Mouse (Mus musculus) liver, postnatal 0 days (tissue): ENCODE results near the gene Kmt2c. TPM values are rescaled to one million over a fixed set of nuclear protein-coding genes. Genes with fewer than 3 reads are reported as not detected.

Experiments
- ATAC-seq: fragments of 200-750 bp; cut with Nextera tagmentation; 2 replicates; pipeline ENCODE4 v1.8.0; 2017; ENCODE audit warnings: mild to moderate bottlenecking, moderate library complexity
- DNase-seq: peaks from one replicate; pipeline ENCODE4 v3.0.0-alpha.2; 2016
- H3K27ac ChIP-seq: fragments of 300-500 bp; sonication (generic); 2 replicates; pipeline ENCODE4 v1.5.1; 2014; ENCODE audit warnings: antibody characterized with exemption, moderate library complexity, mild to moderate bottlenecking, low read depth
- H3K27me3 ChIP-seq: fragments of 300-500 bp; sonication (generic); 2 replicates; pipeline ENCODE4 v1.6.1; 2014; ENCODE audit warnings: low read length, control low read depth, mixed read lengths; ENCODE audit not compliant: insufficient read depth
- H3K36me3 ChIP-seq: fragments of 300-500 bp; sonication (generic); replicated peaks from 2 replicates; pipeline ENCODE4 v1.6.1; 2014; ENCODE audit warnings: mild to moderate bottlenecking, control low read depth, low read length, moderate library complexity, mixed read lengths; ENCODE audit not compliant: insufficient read depth
- H3K4me1 ChIP-seq: fragments of 300-500 bp; sonication (generic); 2 replicates; pipeline ENCODE4 v1.6.1; 2014; ENCODE audit warnings: antibody characterized with exemption, mild to moderate bottlenecking, control low read depth; ENCODE audit not compliant: insufficient read depth
- H3K4me2 ChIP-seq: fragments of 300-500 bp; sonication (generic); 2 replicates; pipeline ENCODE4 v1.6.1; 2014; ENCODE audit warnings: low read depth, mild to moderate bottlenecking, low read length, moderate library complexity, mixed read lengths
- H3K4me3 ChIP-seq: fragments of 300-500 bp; sonication (generic); 2 replicates; pipeline ENCODE4 v1.5.1; 2014; ENCODE audit warnings: low read depth, low read length
- H3K9ac ChIP-seq: fragments of 300-500 bp; sonication (generic); replicated peaks from 2 replicates; pipeline ENCODE4 v1.6.1; 2014; ENCODE audit warnings: mild to moderate bottlenecking, moderate library complexity
- H3K9me3 ChIP-seq: fragments of 300-500 bp; sonication (generic); 2 replicates; pipeline ENCODE4 v1.6.1; 2016; ENCODE audit warnings: mild to moderate bottlenecking, control low read depth, low read length, mixed read lengths
- CTCF ChIP-seq: sonication (generic); IDR thresholded peaks from 2 replicates; pipeline ENCODE4 v1.5.1; 2016; ENCODE audit warnings: antibody characterized with exemption, low read depth
- EP300 ChIP-seq: IDR thresholded peaks from 2 replicates; pipeline ENCODE4 v1.6.1; 2016; ENCODE audit warnings: antibody characterized with exemption, low read depth, mild to moderate bottlenecking
- WGBS: fragments of 180-500 bp; shearing (Covaris S2); extraction: QIAGEN DNeasy Blood & Tissue Kit; methylation state at CpG from one replicate; pipeline ENCODE4 v1.1.7; 2014; ENCODE audit not compliant: insufficient replicate concordance; 5-methylcytosine and 5-hydroxymethylcytosine counted together
- polyA plus RNA-seq: library from polyadenylated mRNA; unstranded; fragments of >200 nt; fragmentation: Nextera tagmentation; extraction: Ambion mirVana; gene quantifications from 2 replicates; pipeline ENCODE4 v1.2.1, GENCODE M21; 2015

Kmt2c gene
- polyA plus RNA-seq, 1 experiment from 2014 or later: 4.1 TPM

- Histone ChIP-seq H3K36me3 (peaks cover 3% of the 10 kb centered on the region; the same call in 1 of the 2 replicates), H3K4me1 (no peaks in the 10 kb centered on the region), H3K4me2 (no peak overlapping the region), H3K27ac (no peak overlapping the region), H3K27me3 (no peaks in the 10 kb centered on the region), H3K4me3 (no peak overlapping the region), H3K9ac (no peak overlapping the region), H3K9me3 (no peaks in the 10 kb centered on the region)
- no peak for DNase-seq
- 85% methylated on average over 2 of the region's 2 CpGs for WGBS
- no peak for ATAC-seq
- TF ChIP-seq CTCF (no peak), EP300 (no peak)
Observed at GRCm38 (mm10) chr5:25368420-25368819, 130.2 kb downstream of the Kmt2c start.

GRCm38 (mm10) chr5:25367126-25367525, 131.5 kb downstream of the Kmt2c start:
- no peak for ATAC-seq

GRCm38 (mm10) chr5:25353509-25353908, 145.1 kb downstream of the Kmt2c start:
- no peaks in the 10 kb centered on the region for H3K4me1 ChIP-seq
- peaks cover 32% of the 10 kb centered on the region for H3K36me3 ChIP-seq
- no peaks in the 10 kb centered on the region for H3K27me3 ChIP-seq
- WGBS: 84% methylated on average over 2 of the region's 2 CpGs
- no peak overlapping the region for H3K9ac ChIP-seq
- no peak for ATAC-seq
- no peak overlapping the region for H3K4me3 ChIP-seq
- no peak overlapping the region for H3K27ac ChIP-seq
- no peak overlapping the region for H3K4me2 ChIP-seq
- DNase-seq: no peak
- TF ChIP-seq CTCF: no peak
- no peak for TF ChIP-seq EP300
- H3K9me3 ChIP-seq: no peaks in the 10 kb centered on the region

More at GRCm38 (mm10) chr5:25367126-25367525, 131.5 kb downstream of the Kmt2c start:
- no peak for DNase-seq
- H3K36me3 ChIP-seq: peaks cover 6% of the 10 kb centered on the region; the same call in 1 of the 2 replicates
- no peak overlapping the region for H3K27ac ChIP-seq
- TF ChIP-seq EP300 (no peak), CTCF (no peak)
- H3K4me3 ChIP-seq: no peak overlapping the region
- H3K9me3 ChIP-seq: no peaks in the 10 kb centered on the region
- no peaks in the 10 kb centered on the region for H3K27me3 ChIP-seq
- 61% methylated on average over 1 of the region's 1 CpGs for WGBS
- H3K9ac ChIP-seq: no peak overlapping the region
- H3K4me2 ChIP-seq: no peak overlapping the region
- H3K4me1 ChIP-seq: no peaks in the 10 kb centered on the region

GRCm38 (mm10) chr5:25331322-25331721, 167.3 kb downstream of the Kmt2c start:
- Histone ChIP-seq H3K4me2 (no peak overlapping the region), H3K27ac (no peak overlapping the region), H3K9ac (no peak overlapping the region), H3K9me3 (no peaks in the 10 kb centered on the region), H3K27me3 (no peaks in the 10 kb centered on the region), H3K4me1 (no peaks in the 10 kb centered on the region), H3K4me3 (no peak overlapping the region), H3K36me3 (peaks cover 22% of the 10 kb centered on the region)
- ATAC-seq: no peak
- WGBS: 83% methylated on average over 2 of the region's 2 CpGs
- no peak for DNase-seq
- TF ChIP-seq CTCF: no peak
- TF ChIP-seq EP300: no peak

GRCm38 (mm10) chr5:25313881-25314280, 184.7 kb downstream of the Kmt2c start:
- peaks cover 57% of the 10 kb centered on the region for H3K36me3 ChIP-seq
- H3K9ac ChIP-seq: no peak overlapping the region
- no peak for DNase-seq
- H3K27ac ChIP-seq: no peak overlapping the region
- no peak overlapping the region for H3K4me3 ChIP-seq
- H3K9me3 ChIP-seq: no peaks in the 10 kb centered on the region
- ATAC-seq: no peak
- TF ChIP-seq EP300: no peak
- 80% methylated on average over 6 of the region's 6 CpGs for WGBS
- no peaks in the 10 kb centered on the region for H3K27me3 ChIP-seq
- no peaks in the 10 kb centered on the region for H3K4me1 ChIP-seq
- H3K4me2 ChIP-seq: no peak overlapping the region

- TF ChIP-seq CTCF (no peak), EP300 (peak; percentile 50; the same call in 1 of the 2 replicates)
- no peak overlapping the region for H3K27ac ChIP-seq
- H3K4me3 ChIP-seq: no peak overlapping the region
- no peak for DNase-seq
- H3K9ac ChIP-seq: no peak overlapping the region
- WGBS: 70% methylated on average over 2 of the region's 2 CpGs
- H3K36me3 ChIP-seq: peaks cover 48% of the 10 kb centered on the region
- H3K4me1 ChIP-seq: no peaks in the 10 kb centered on the region
- no peak overlapping the region for H3K4me2 ChIP-seq
- no peak for ATAC-seq
- no peaks in the 10 kb centered on the region for H3K9me3 ChIP-seq
- no peaks in the 10 kb centered on the region for H3K27me3 ChIP-seq
Observed at GRCm38 (mm10) chr5:25310226-25310625, 188.4 kb downstream of the Kmt2c start.

- H3K36me3 ChIP-seq: peaks cover 38% of the 10 kb centered on the region
- H3K9me3 ChIP-seq: no peaks in the 10 kb centered on the region
- no peak for ATAC-seq
- no peak for DNase-seq
- H3K27ac ChIP-seq: no peak overlapping the region
- no peak overlapping the region for H3K4me2 ChIP-seq
- no peak for TF ChIP-seq CTCF
- TF ChIP-seq EP300: no peak
- no peak overlapping the region for H3K9ac ChIP-seq
- H3K4me1 ChIP-seq: no peaks in the 10 kb centered on the region
- H3K27me3 ChIP-seq: no peaks in the 10 kb centered on the region
- H3K4me3 ChIP-seq: no peak overlapping the region
- 64% methylated on average over 3 of the region's 3 CpGs for WGBS
Observed at GRCm38 (mm10) chr5:25296830-25297229, 201.8 kb downstream of the Kmt2c start.
